Comparison of ENCODE assay signal across 6 mouse cellular contexts in genomic region chr19:18588801-18589200, GRCm38 (mm10). TPM values are rescaled to one million over a fixed set of nuclear protein-coding genes. Genes with fewer than 3 reads are reported as not detected.
DNase-seq lines count a peak whose midpoint lies in the region; ATAC-seq and TF ChIP-seq lines count a peak whose summit lies in the region.
"Not testable (repeated sequence)": the region's sequence is repeated elsewhere in the genome, so short reads cannot be mapped to it uniquely, and the experiment has no call there.

No protein-coding gene starts in this region.

- H3K9ac ChIP-seq in MEL (ENCODE audit: control insufficient read depth, low read depth, low read length, poor library complexity, severe bottlenecking); midbrain, embryonic 11.5 days (ENCODE audit: low read length): not testable (repeated sequence)

- WGBS in midbrain, embryonic 11.5 days, result 90% methylated on average over 10 of the region's 10 CpGs

- H3K36me3 ChIP-seq in MEL (ENCODE audit: control insufficient read depth in 1 of 2, insufficient read depth in 2 of 2, low read length in 2 of 2); midbrain, embryonic 11.5 days (ENCODE audit: control insufficient read depth, insufficient read depth, low read length): not testable (repeated sequence)

- H3K79me2 ChIP-seq in MEL (ENCODE audit: control insufficient read depth, insufficient read depth, low read length, poor library complexity), result not testable (repeated sequence)

- H3K27me3 ChIP-seq in MEL (ENCODE audit: control insufficient read depth in 1 of 2, insufficient read depth in 2 of 2, low read length in 2 of 2); midbrain, embryonic 11.5 days (ENCODE audit: control insufficient read depth, insufficient read depth, low read length): not testable (repeated sequence)

- peak; percentile 90 for DNase-seq in 3T3-L1 (ENCODE audit: low read depth, low spot score)
- peak; percentile 30 for DNase-seq in MEL (ENCODE audit: low read depth, low spot score)
- peak; percentile 60 for DNase-seq in MN1 (ENCODE audit: low spot score)
- DNase-seq in adipocyte (ENCODE audit: low spot score), result peak; percentile 30
- DNase-seq in heart, adult 11 months, result peak; percentile 72
- peak; percentile 14 for DNase-seq in midbrain, embryonic 11.5 days (ENCODE audit: low spot score, missing footprints)

- not testable (repeated sequence) for ATAC-seq in midbrain, embryonic 11.5 days (ENCODE audit: low FRiP score)

- not testable (repeated sequence) for H3K4me3 ChIP-seq in MEL (ENCODE audit: control insufficient read depth in 1 of 2, insufficient read depth in 1 of 2, low read depth in 2 of 2, low read length in 2 of 2); midbrain, embryonic 11.5 days (ENCODE audit: low read depth, low read length)

- TF ChIP-seq RAD21 in MEL (IDR thresholded peaks at IDR 0.05; ENCODE audit: low read depth, low read length), result not testable (repeated sequence)

- not testable (repeated sequence) for TF ChIP-seq EP300 in MEL (IDR thresholded peaks at IDR 0.05; ENCODE audit: low read depth in 1 of 2, low read length in 2 of 2)

- TF ChIP-seq POLR2A in MEL (IDR thresholded peaks at IDR 0.05; ENCODE audit: control insufficient read depth in 1 of 2, insufficient read depth in 1 of 2, low read depth in 1 of 2, low read length in 2 of 2, poor library complexity in 1 of 2), result not testable (repeated sequence)

- H3K4me2 ChIP-seq in midbrain, embryonic 11.5 days, result not testable (repeated sequence)

- not testable (repeated sequence) for H3K9me3 ChIP-seq in MEL (replicated peaks; ENCODE audit: insufficient read depth, low read length); midbrain, embryonic 11.5 days (ENCODE audit: control insufficient read depth, low read length)

- H3K4me1 ChIP-seq in MEL (ENCODE audit: control insufficient read depth in 1 of 2, insufficient read depth in 2 of 2, low read length in 2 of 2); midbrain, embryonic 11.5 days (ENCODE audit: control insufficient read depth, insufficient read depth, low read length): not testable (repeated sequence)

- H3K27ac ChIP-seq in MEL (ENCODE audit: control insufficient read depth, low read depth, low read length); midbrain, embryonic 11.5 days (ENCODE audit: low read depth, low read length): not testable (repeated sequence)

- not testable (repeated sequence) for TF ChIP-seq CTCF in MEL (IDR thresholded peaks at IDR 0.05 in 2 of 3, conservative IDR thresholded peaks at IDR 0.05 in 1 of 3; ENCODE audit: control insufficient read depth in 1 of 3, insufficient read depth in 1 of 3, low read depth in 2 of 3, low read length in 3 of 3, poor library complexity in 1 of 3, severe bottlenecking in 1 of 3)

RNA-seq across cellular contexts. Expression of gene Ostf1, which starts 42.8 kb away (rescaled TPM):
- 152 and 162 TPM in 2 replicates for total RNA-seq in MEL (2012; rRNA removed)
- 100 to 1,000 TPM in 1 of 2 experiments, not detected in 1; 117 TPM for polyA plus RNA-seq in MEL (2012; ENCODE audit: insufficient read depth in 1 of 2, insufficient read length in 2 of 2, low read depth in 1 of 2, low replicate concordance in 2 of 2, missing spikeins in 1 of 2)
- 46.1 and 48.8 TPM in 2 replicates for polyA plus RNA-seq in midbrain, embryonic 11.5 days (2014; fragmentation: Nextera tagmentation; extraction: Ambion mirVana)

RNA-seq across cellular contexts. Expression of gene Nmrk1, which starts 42.9 kb away (rescaled TPM):
- total RNA-seq in MEL (2012; rRNA removed), result 22.5 and 25.1 TPM in 2 replicates
- polyA plus RNA-seq in MEL (2012; ENCODE audit: insufficient read depth in 1 of 2, insufficient read length in 2 of 2, low read depth in 1 of 2, low replicate concordance in 2 of 2, missing spikeins in 1 of 2), result 10 to 100 TPM in 1 of 2 experiments, not detected in 1; 18.5 TPM
- 4.9 and 5.8 TPM in 2 replicates for polyA plus RNA-seq in midbrain, embryonic 11.5 days (2014; fragmentation: Nextera tagmentation; extraction: Ambion mirVana)

Comparison
In these comparisons a context has a peak if more than half of its experiments do, and no peak if none do; other contexts are left out.
1. DNase-seq: peak in every context shown above with its lines; median percentile 90 in 3T3-L1; 72 in heart, adult 11 months; 60 in MN1; 30 in MEL; 30 in adipocyte; 14 in midbrain, embryonic 11.5 days.